Mouse (Mus musculus) embryonic facial prominence, embryonic 12.5 days (tissue): Measurements from ENCODE around the gene Tmem135. TPM values are rescaled to one million over a fixed set of nuclear protein-coding genes. Genes with fewer than 3 reads are reported as not detected.
A peak's percentile ranks its signal among the peaks of the same experiment; 100 is the strongest.

Experiments
- ATAC-seq: fragments of 200-750 bp; cut with Nextera tagmentation; 2 replicates; pipeline ENCODE4 v1.8.0; 2017; ENCODE audit not compliant: insufficient number of reproducible peaks, insufficient read depth, low FRiP score, low TSS enrichment
- H3K27ac ChIP-seq: fragments of 300-500 bp; sonication (generic); 2 replicates; pipeline ENCODE4 v1.5.1; 2016; ENCODE audit warnings: mild to moderate bottlenecking
- H3K27me3 ChIP-seq: fragments of 300-500 bp; sonication (generic); 2 replicates; pipeline ENCODE4 v1.6.1; 2016; ENCODE audit warnings: mild to moderate bottlenecking, moderate library complexity
- H3K36me3 ChIP-seq: fragments of 300-500 bp; sonication (generic); 2 replicates; pipeline ENCODE4 v1.6.1; 2016; ENCODE audit warnings: mild to moderate bottlenecking
- H3K4me1 ChIP-seq: fragments of 300-500 bp; sonication (generic); 2 replicates; pipeline ENCODE4 v1.6.1; 2016
- H3K4me2 ChIP-seq: fragments of 300-500 bp; sonication (generic); replicated peaks from 2 replicates; pipeline ENCODE4 v1.6.1; 2016; ENCODE audit warnings: mild to moderate bottlenecking, moderate library complexity
- H3K4me3 ChIP-seq: fragments of 300-500 bp; sonication (generic); 2 replicates; pipeline ENCODE4 v1.5.1; 2016; ENCODE audit warnings: mild to moderate bottlenecking
- H3K9ac ChIP-seq: fragments of 300-500 bp; sonication (generic); 2 replicates; pipeline ENCODE4 v1.6.1; 2016; ENCODE audit warnings: mild to moderate bottlenecking, moderate library complexity
- H3K9me3 ChIP-seq: fragments of 300-500 bp; sonication (generic); 2 replicates; pipeline ENCODE4 v1.6.1; 2016; ENCODE audit warnings: mild to moderate bottlenecking, moderate library complexity
- WGBS: fragments of 180-500 bp; shearing (Covaris S2); methylation state at CpG from one replicate; pipeline ENCODE4 v1.1.7; 2016; 5-methylcytosine and 5-hydroxymethylcytosine counted together
- polyA plus RNA-seq: library from polyadenylated mRNA; unstranded; fragments of >200 nt; fragmentation: Nextera tagmentation; extraction: Ambion mirVana; gene quantifications from 2 replicates; pipeline ENCODE4 v1.2.1, GENCODE M21; 2016

Tmem135 gene
- polyA plus RNA-seq, 1 experiment from 2014 or later = 23.0 TPM

DNA sequence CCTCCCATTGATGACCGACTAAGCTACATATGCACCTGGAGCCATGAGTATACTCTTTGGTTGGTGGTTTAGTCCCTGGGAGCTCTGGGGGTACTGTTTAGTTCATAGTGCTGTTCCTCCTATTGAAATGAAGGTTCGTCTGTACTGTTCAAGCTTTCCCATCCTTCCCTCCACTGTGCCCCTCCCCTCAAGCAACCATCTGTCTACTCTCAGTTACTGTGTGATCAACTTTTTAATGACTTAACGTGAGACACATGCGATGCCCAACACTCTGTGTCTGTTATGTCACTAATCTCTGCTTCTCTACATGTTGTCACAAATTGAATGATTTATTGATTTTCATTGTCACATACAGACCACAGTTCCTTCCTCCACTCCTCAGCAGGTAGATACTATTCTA, 164.4 kb downstream of the Tmem135 start:
- H3K4me3 ChIP-seq = no peak overlapping the region
- 84% methylated on average over 4 of the region's 4 CpGs for WGBS
- H3K27me3 ChIP-seq = no peaks in the 10 kb centered on the region
- 0 out of 2 replicates have a peak, but pooled peaks cover 7% of the 10 kb centered on the region for H3K36me3 ChIP-seq
- H3K4me2 ChIP-seq = no peak overlapping the region
- no peaks in the 10 kb centered on the region for H3K4me1 ChIP-seq
- no peak overlapping the region for H3K9ac ChIP-seq
- no peaks in the 10 kb centered on the region for H3K9me3 ChIP-seq
- no peak overlapping the region for H3K27ac ChIP-seq
- ATAC-seq = no peak

DNA sequence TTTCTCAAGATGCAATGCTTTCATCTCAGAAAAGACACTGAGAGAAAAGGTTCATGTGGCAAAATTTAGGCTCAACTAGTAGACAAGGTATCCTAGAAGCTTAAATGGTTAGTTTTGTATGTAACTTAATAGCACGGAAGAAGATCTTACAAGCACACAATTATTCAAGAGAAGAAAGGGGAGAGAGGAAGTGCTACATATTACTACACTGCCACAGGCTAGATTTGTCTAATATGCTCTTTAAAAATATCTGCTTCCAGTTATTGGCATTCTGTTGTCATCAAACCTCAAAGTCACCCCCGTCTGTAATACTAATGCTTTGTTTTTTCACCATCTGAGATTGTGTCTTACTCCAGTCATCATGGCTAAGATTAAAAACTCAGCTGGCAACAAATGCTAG, 167.4 kb downstream of the Tmem135 start:
- H3K4me3 ChIP-seq = no peak overlapping the region
- no peak overlapping the region for H3K4me2 ChIP-seq
- no peak overlapping the region for H3K27ac ChIP-seq
- H3K27me3 ChIP-seq = no peaks in the 10 kb centered on the region
- ATAC-seq = no peak
- WGBS = 59% methylated on average over 2 of the region's 2 CpGs
- H3K9ac ChIP-seq = no peak overlapping the region
- H3K36me3 ChIP-seq = 0 out of 2 replicates have a peak, but pooled peaks cover 7% of the 10 kb centered on the region
- no peaks in the 10 kb centered on the region for H3K4me1 ChIP-seq
- H3K9me3 ChIP-seq = no peaks in the 10 kb centered on the region

DNA sequence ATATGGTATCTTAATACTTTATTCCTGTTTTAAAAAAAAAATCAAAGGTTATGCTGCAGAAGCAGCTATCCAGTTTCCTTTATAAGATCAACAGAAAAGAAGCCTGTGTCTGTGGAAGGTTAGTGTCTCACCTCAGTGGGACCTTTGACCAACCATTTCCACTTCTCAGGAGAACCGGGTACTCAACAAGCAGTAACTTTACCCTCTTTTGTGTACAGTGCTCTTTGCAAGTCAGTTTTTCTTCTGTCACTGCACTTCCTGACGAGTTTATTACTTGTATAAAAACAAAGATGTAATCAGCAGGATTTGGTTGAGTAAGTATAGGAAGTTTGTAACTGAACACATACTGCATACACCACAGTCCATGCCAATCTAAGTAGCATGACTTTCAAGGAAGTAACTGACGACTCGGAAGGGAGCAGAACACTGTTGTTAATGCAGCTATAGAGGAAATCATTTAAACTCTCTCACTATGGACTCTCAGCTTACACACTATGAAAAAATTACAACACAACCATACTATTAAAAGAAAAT, 168.0 kb downstream of the Tmem135 start:
- H3K9me3 ChIP-seq = no peaks in the 10 kb centered on the region
- WGBS = 35% methylated on average over 4 of the region's 4 CpGs
- no peak overlapping the region for H3K4me2 ChIP-seq
- H3K36me3 ChIP-seq = 0 out of 2 replicates have a peak, but pooled peaks cover 6% of the 10 kb centered on the region
- H3K4me3 ChIP-seq = no peak overlapping the region
- no peak overlapping the region for H3K9ac ChIP-seq
- H3K27ac ChIP-seq = no peak overlapping the region
- no peak for ATAC-seq
- H3K27me3 ChIP-seq = no peaks in the 10 kb centered on the region
- H3K4me1 ChIP-seq = no peaks in the 10 kb centered on the region

GRCm38 (mm10) chr7:89232499-89233145, 171.4 kb downstream of the Tmem135 start:
- H3K9me3 ChIP-seq = no peaks in the 10 kb centered on the region
- H3K4me1 ChIP-seq = no peaks in the 10 kb centered on the region
- no peak for ATAC-seq
- WGBS = 95% methylated on average over 3 of the region's 3 CpGs
- no peak overlapping the region for H3K4me3 ChIP-seq
- no peak overlapping the region for H3K27ac ChIP-seq
- H3K4me2 ChIP-seq = no peak overlapping the region
- H3K27me3 ChIP-seq = no peaks in the 10 kb centered on the region
- H3K9ac ChIP-seq = no peak overlapping the region
- H3K36me3 ChIP-seq = no peaks in the 10 kb centered on the region

- Histone ChIP-seq H3K27ac (no peak overlapping the region), H3K9me3 (no peaks in the 10 kb centered on the region), H3K36me3 (no peaks in the 10 kb centered on the region), H3K4me3 (no peak overlapping the region), H3K4me1 (no peaks in the 10 kb centered on the region), H3K27me3 (no peaks in the 10 kb centered on the region), H3K9ac (no peak overlapping the region), H3K4me2 (no peak overlapping the region)
- ATAC-seq = no peak
- 89% methylated on average over 3 of the region's 3 CpGs for WGBS
Observed at GRCm38 (mm10) chr7:89231200-89231790, 172.7 kb downstream of the Tmem135 start.

- no peaks in the 10 kb centered on the region for H3K36me3 ChIP-seq
- no peak overlapping the region for H3K9ac ChIP-seq
- no peaks in the 10 kb centered on the region for H3K27me3 ChIP-seq
- H3K4me1 ChIP-seq = no peaks in the 10 kb centered on the region
- no peak overlapping the region for H3K4me2 ChIP-seq
- WGBS = 84% methylated on average over 1 of the region's 1 CpGs
- no peak for ATAC-seq
- H3K27ac ChIP-seq = no peak overlapping the region
- H3K9me3 ChIP-seq = no peaks in the 10 kb centered on the region
- no peak overlapping the region for H3K4me3 ChIP-seq
Observed at GRCm38 (mm10) chr7:89222609-89223008, 181.4 kb downstream of the Tmem135 start.

DNA sequence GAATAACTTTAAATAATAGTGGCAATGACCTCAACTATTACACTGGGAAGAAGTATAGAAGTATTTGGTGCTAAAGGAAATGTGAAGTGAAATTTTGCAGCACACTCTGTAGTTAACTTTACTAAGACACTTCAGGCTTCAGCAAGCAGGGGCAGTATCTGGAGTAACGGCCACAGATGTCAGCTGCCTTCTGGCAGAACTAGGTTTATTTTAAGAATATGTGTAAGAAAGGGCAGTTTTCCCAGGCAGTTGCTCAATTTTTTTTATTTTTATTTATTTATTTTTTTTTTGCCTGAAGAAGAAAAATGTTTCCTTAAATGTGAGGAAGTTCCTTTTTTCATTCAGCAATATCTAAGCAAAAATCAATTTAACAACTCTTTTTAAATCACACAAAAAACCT, 187.4 kb downstream of the Tmem135 start:
- WGBS = 59% methylated on average over 1 of the region's 1 CpGs
- Histone ChIP-seq H3K27ac (no peak overlapping the region), H3K9ac (no peak overlapping the region), H3K9me3 (no peaks in the 10 kb centered on the region), H3K27me3 (no peaks in the 10 kb centered on the region), H3K4me2 (no peak overlapping the region), H3K4me1 (peaks cover 11% of the 10 kb centered on the region; the same call in 1 of the 2 replicates), H3K4me3 (no peak overlapping the region), H3K36me3 (no peaks in the 10 kb centered on the region)
- no peak for ATAC-seq

DNA sequence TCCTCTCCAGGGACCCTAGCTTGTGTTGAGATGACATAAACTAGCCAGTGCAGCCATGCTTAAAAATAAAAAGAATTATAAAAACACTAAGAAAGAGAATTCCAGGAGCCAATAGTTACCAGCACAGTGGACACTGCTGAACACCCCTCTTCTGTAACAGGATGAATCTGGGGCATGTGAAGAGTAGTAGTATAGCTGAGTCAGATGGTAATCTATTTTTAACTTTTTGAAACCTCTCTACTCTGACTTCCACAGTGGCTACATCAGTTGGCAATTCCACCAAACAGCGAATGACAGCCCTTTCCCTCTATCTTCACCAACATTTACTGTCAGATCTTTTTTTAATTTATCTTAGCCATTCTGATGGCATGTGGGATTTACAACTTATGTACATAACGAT, 187.9 kb downstream of the Tmem135 start:
- Histone ChIP-seq H3K36me3 (no peaks in the 10 kb centered on the region), H3K27ac (0 out of 2 replicates have a peak overlapping the region, but pooled peaks have one; percentile 6), H3K9me3 (no peaks in the 10 kb centered on the region), H3K9ac (no peak overlapping the region), H3K4me3 (no peak overlapping the region), H3K4me1 (peaks cover 11% of the 10 kb centered on the region; the same call in 1 of the 2 replicates), H3K27me3 (no peaks in the 10 kb centered on the region), H3K4me2 (no peak overlapping the region)
- ATAC-seq = no peak
- 81% methylated on average over 2 of the region's 2 CpGs for WGBS

DNA sequence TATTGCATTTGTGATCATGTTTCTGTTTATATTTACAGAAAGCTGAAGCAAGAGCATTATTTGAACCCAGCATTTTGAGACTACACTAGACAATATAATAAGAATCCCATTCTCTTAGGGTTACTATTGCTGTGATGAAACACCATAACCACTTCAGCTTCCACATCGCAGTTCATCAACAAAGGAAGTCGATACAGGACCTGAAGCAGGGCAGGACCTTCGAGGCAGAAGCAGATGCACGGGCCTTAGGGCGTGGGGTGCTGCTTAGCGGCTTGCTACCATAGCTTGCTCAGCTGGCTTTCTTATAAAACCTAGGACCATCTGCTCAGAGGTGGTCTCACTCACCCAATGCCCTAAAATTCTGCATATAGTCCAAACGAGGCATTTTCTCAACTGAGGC, 188.3 kb downstream of the Tmem135 start:
- Histone ChIP-seq H3K9me3 (no peaks in the 10 kb centered on the region), H3K27ac (0 out of 2 replicates have a peak overlapping the region, but pooled peaks have one; percentile 6), H3K36me3 (no peaks in the 10 kb centered on the region), H3K4me2 (no peak overlapping the region), H3K27me3 (no peaks in the 10 kb centered on the region), H3K9ac (no peak overlapping the region), H3K4me3 (no peak overlapping the region), H3K4me1 (peaks cover 15% of the 10 kb centered on the region; the same call in 1 of the 2 replicates)
- 31% methylated on average over 7 of the region's 7 CpGs for WGBS
- ATAC-seq = no peak

DNA sequence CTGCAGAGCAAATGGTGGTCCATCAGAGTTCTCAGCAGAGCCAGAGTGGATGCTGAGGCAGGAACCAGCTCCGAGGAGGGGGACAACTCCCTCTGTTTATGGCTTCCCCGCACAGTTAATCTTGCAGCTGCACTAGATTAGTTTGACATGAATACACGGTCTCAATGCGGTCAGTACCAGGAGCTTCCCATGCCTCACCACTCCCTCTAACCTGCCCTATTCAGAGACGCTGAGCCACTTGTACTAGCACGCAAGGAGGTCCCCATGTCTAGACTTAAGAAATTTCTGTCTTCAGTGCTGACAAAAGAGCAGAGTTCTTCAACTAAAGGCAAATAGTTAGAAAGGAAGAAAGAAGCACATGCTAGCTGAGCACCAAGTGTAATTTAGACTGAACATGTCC, 193.5 kb downstream of the Tmem135 start:
- Histone ChIP-seq H3K27ac (no peak overlapping the region), H3K4me3 (no peak overlapping the region), H3K27me3 (no peaks in the 10 kb centered on the region), H3K4me2 (peak overlapping the region; percentile 7; the same call in 1 of the 2 replicates), H3K4me1 (peaks cover 23% of the 10 kb centered on the region; the same call in 1 of the 2 replicates), H3K9ac (no peak overlapping the region), H3K9me3 (no peaks in the 10 kb centered on the region), H3K36me3 (no peaks in the 10 kb centered on the region)
- 20% methylated on average over 6 of the region's 6 CpGs for WGBS
- no peak for ATAC-seq

- Histone ChIP-seq H3K36me3 (no peaks in the 10 kb centered on the region), H3K4me1 (peaks cover 23% of the 10 kb centered on the region; the same call in 1 of the 2 replicates), H3K27me3 (no peaks in the 10 kb centered on the region), H3K9me3 (no peaks in the 10 kb centered on the region), H3K4me2 (no peak overlapping the region), H3K27ac (no peak overlapping the region), H3K9ac (no peak overlapping the region), H3K4me3 (no peak overlapping the region)
- 87% methylated on average over 3 of the region's 3 CpGs for WGBS
- no peak for ATAC-seq
Observed at GRCm38 (mm10) chr7:89206165-89206564, 197.9 kb downstream of the Tmem135 start.

- 77% methylated on average over 1 of the region's 1 CpGs for WGBS
- no peak overlapping the region for H3K4me2 ChIP-seq
- no peak overlapping the region for H3K27ac ChIP-seq
- no peak overlapping the region for H3K4me3 ChIP-seq
- H3K9me3 ChIP-seq = no peaks in the 10 kb centered on the region
- H3K36me3 ChIP-seq = no peaks in the 10 kb centered on the region
- peaks cover 16% of the 10 kb centered on the region; the same call in 1 of the 2 replicates for H3K4me1 ChIP-seq
- H3K9ac ChIP-seq = no peak overlapping the region
- no peaks in the 10 kb centered on the region for H3K27me3 ChIP-seq
- no peak for ATAC-seq
Observed at GRCm38 (mm10) chr7:89205402-89205801, 198.6 kb downstream of the Tmem135 start.
